Mouse (Mus musculus): Measurements from ENCODE around the gene Sod1. TPM values are rescaled to one million over a fixed set of nuclear protein-coding genes. Genes with fewer than 3 reads are reported as not detected.
"Not testable (repeated sequence)": the region's sequence is repeated elsewhere in the genome, so short reads cannot be mapped to it uniquely, and the experiment has no call there.

Gene Sod1
- polyA plus RNA-seq, 1 experiment from 2014 or later, result 1,024 TPM

DNA sequence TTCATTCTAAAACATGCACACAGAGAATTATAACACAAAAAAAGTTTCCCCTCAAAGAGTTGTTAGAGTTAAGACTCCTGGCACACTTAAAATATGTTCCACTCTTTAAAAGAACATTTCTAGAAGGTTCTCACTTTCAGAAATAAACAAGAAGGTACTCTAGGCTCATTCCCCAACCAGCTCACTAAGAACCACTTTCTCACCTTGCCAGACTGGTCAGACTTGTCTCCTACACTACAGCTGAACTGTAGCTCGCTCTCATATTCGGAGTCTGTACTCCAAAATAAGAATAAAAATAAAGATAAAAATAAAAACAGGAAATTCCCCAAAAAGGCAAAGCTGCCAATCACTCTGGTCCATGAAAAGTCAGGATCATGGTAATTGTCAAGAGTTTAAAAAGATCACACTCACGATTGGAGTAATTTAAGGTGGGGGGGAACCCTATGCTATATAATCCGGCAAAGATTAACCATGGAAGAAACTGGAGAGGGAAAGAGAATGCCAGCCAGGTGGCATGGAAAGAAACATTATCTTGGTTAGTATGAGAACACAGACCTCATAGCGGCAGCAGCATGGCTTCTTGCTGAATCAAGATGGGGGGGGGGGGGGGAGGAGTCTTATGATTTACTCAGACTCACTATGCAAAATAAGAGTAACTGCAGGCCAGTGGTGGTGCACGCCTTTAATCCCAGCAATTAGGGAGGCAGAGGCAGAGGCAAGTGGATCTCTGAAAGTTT lies 17.2 kb upstream of the Sod1 start:
- H3K4me1 ChIP-seq (ENCODE audit: control insufficient read depth, insufficient read depth, low read length), result no peaks in the 10 kb centered on the region
- H3K36me3 ChIP-seq (ENCODE audit: control insufficient read depth, insufficient read depth, low read length), result no peaks in the 10 kb centered on the region
- no peaks in the 10 kb centered on the region for H3K9me3 ChIP-seq (ENCODE audit: control insufficient read depth, low read length)
- no peak overlapping the region for H3K27ac ChIP-seq (ENCODE audit: low read depth, low read length)
- ATAC-seq (ENCODE audit: low read depth), result no peak
- H3K4me2 ChIP-seq (ENCODE audit: low read depth, low read length), result no peak overlapping the region
- 86% methylated on average over 6 of the region's 6 CpGs for WGBS
- H3K4me3 ChIP-seq (ENCODE audit: low read depth, low read length), result no peak overlapping the region
- H3K9ac ChIP-seq (replicated peaks; ENCODE audit: low read depth, low read length), result no peak overlapping the region
- H3K27me3 ChIP-seq (ENCODE audit: control insufficient read depth, insufficient read depth, low read length), result no peaks in the 10 kb centered on the region

DNA sequence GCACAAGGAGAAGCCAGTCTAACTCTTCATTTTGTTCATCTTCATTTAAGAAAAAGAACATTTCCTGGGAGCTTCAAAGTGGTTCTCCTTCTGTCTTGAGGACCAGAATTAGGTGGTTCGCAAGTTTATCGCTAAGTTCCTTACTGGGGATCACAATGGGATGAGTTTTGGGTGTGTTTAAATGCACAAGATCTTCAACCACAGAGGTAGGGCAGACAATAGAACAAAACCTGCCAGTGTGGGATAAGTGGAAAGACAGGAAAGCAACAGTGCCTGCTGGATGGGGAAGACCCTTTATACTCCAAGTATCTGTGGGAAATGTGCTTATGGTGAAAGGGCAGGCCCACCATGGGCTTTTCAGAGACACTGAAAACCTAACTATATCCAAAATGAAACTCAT lies 15.7 kb upstream of the Sod1 start:
- H3K27me3 ChIP-seq (ENCODE audit: control insufficient read depth, insufficient read depth, low read length), result no peaks in the 10 kb centered on the region
- no peaks in the 10 kb centered on the region for H3K4me1 ChIP-seq (ENCODE audit: control insufficient read depth, insufficient read depth, low read length)
- H3K4me2 ChIP-seq (ENCODE audit: low read depth, low read length), result no peak overlapping the region
- H3K9ac ChIP-seq (replicated peaks; ENCODE audit: low read depth, low read length), result no peak overlapping the region
- H3K27ac ChIP-seq (ENCODE audit: low read depth, low read length), result no peak overlapping the region
- no peaks in the 10 kb centered on the region for H3K36me3 ChIP-seq (ENCODE audit: control insufficient read depth, insufficient read depth, low read length)
- H3K4me3 ChIP-seq (ENCODE audit: low read depth, low read length), result no peak overlapping the region
- H3K9me3 ChIP-seq (ENCODE audit: control insufficient read depth, low read length), result no peaks in the 10 kb centered on the region
- over 99% methylated on average over 2 of the region's 2 CpGs for WGBS
- no peak for ATAC-seq (ENCODE audit: low read depth)

DNA sequence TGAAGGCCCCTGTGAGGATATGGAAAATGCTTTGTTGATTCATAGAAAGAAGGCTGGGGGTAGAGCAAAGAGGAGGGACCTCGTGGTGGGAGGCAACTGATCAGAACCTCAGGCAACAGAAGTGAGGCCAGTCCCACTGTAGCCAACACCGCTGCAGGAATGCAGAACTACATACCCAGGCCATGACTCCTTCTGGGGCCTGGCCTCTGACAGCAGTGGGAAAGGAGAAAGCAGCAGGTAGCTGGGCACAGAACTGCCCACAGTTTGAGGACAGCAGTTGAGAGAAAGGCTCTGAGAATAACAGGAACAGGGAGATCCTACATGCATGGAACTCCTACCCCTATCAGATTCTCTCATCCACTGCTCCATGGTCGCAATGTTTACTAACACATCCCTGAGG lies 11.6 kb upstream of the Sod1 start:
- no peak for ATAC-seq (ENCODE audit: low read depth)
- Histone ChIP-seq H3K9ac (replicated peaks; ENCODE audit: low read depth, low read length) (no peak overlapping the region), H3K4me3 (ENCODE audit: low read depth, low read length) (no peak overlapping the region), H3K4me2 (ENCODE audit: low read depth, low read length) (no peak overlapping the region), H3K4me1 (ENCODE audit: control insufficient read depth, insufficient read depth, low read length) (no peaks in the 10 kb centered on the region), H3K27ac (ENCODE audit: low read depth, low read length) (no peak overlapping the region), H3K27me3 (ENCODE audit: control insufficient read depth, insufficient read depth, low read length) (no peaks in the 10 kb centered on the region), H3K36me3 (ENCODE audit: control insufficient read depth, insufficient read depth, low read length) (no peaks in the 10 kb centered on the region), H3K9me3 (ENCODE audit: control insufficient read depth, low read length) (no peaks in the 10 kb centered on the region)
- 85% methylated on average over 3 of the region's 3 CpGs for WGBS

DNA sequence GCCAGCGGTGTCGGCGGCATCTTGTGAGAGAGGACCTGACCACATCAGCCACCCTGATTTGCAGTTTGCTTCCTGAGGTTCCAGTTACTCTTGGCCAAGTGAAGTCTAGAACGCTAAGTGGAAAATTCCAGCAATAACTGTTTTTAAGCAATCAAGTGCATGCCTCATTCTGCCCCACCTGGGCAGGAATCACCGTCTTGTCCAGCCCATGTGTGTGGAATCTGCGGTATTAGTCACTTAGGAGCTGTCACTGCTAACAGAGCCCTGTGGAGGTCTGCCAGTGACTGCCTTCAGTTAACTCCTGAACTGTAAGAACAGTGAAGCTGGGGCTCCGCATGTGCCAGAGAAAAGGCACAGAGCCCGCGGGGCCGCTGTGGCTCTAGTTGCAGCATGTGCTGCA lies 9.8 kb upstream of the Sod1 start:
- no peak overlapping the region for H3K9ac ChIP-seq (replicated peaks; ENCODE audit: low read depth, low read length)
- no peaks in the 10 kb centered on the region for H3K36me3 ChIP-seq (ENCODE audit: control insufficient read depth, insufficient read depth, low read length)
- no peaks in the 10 kb centered on the region for H3K9me3 ChIP-seq (ENCODE audit: control insufficient read depth, low read length)
- WGBS, result 86% methylated on average over 10 of the region's 10 CpGs
- no peak overlapping the region for H3K4me3 ChIP-seq (ENCODE audit: low read depth, low read length)
- no peak overlapping the region for H3K4me2 ChIP-seq (ENCODE audit: low read depth, low read length)
- no peak overlapping the region for H3K27ac ChIP-seq (ENCODE audit: low read depth, low read length)
- no peak for ATAC-seq (ENCODE audit: low read depth)
- H3K27me3 ChIP-seq (ENCODE audit: control insufficient read depth, insufficient read depth, low read length), result no peaks in the 10 kb centered on the region
- H3K4me1 ChIP-seq (ENCODE audit: control insufficient read depth, insufficient read depth, low read length), result no peaks in the 10 kb centered on the region

DNA sequence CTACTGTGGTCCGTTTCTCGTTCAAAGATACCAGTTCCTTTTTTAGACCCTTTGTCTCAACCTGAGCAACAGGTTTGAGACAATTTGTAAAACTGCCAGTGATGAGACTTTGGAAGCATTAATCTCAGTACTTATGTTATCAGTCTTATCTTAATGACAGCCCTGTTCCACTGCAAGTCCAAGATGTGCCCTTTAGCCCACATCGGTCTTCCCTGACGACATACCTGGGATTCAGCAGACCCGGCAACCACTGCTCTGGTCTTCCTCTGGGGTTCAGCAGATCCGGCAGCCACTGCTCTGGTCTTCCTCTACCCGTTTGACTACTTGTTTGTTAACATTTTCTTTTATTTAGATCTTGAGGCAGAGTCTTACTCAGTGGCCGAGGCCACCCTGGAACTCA lies 8.8 kb upstream of the Sod1 start:
- Histone ChIP-seq H3K27me3 (ENCODE audit: control insufficient read depth, insufficient read depth, low read length) (no peaks in the 10 kb centered on the region), H3K9me3 (ENCODE audit: control insufficient read depth, low read length) (no peaks in the 10 kb centered on the region), H3K4me2 (ENCODE audit: low read depth, low read length) (no peak overlapping the region), H3K9ac (replicated peaks; ENCODE audit: low read depth, low read length) (no peak overlapping the region), H3K36me3 (ENCODE audit: control insufficient read depth, insufficient read depth, low read length) (no peaks in the 10 kb centered on the region), H3K4me1 (ENCODE audit: control insufficient read depth, insufficient read depth, low read length) (no peaks in the 10 kb centered on the region), H3K4me3 (ENCODE audit: low read depth, low read length) (no peak overlapping the region), H3K27ac (ENCODE audit: low read depth, low read length) (no peak overlapping the region)
- 87% methylated on average over 8 of the region's 8 CpGs for WGBS
- ATAC-seq (ENCODE audit: low read depth), result no peak

DNA sequence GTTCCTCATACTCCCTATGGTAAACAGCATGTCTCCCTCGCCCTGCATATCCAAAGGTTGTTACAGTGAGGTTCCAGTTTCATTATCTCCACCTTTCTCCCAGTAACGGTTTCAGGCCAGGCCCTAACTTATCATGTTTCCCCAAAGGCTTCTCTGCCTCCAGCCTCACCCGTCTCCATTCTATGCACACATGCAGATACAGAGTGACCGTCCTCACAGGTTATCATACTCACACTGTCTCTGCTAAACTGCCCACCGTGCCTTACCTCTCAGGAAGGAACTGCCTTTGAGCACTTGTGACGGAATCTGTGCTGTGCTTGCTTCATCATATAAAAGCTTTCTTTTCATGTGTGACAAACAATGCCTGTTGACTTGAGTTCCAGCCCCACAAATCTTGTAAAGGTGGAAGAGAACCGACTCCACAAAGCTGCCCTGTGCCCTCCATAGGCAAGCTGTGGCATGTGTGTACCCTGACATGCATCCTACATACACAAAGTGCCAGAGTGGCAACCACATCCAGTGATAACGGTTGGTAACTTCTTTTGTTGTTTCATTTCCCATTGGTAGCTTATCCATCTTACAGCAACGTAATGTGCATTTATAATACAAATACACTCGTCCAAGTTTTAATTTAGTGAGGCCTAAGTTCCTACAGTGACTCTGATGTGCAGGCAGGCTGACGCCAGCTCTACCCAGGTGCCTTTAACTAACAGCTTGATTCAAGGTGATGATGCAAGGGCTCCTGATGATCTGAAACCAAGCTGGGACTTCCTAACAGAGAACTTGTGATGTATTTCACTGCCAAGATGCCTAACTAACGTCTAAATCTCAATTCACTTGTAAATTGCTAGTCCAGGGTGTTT lies 6.8 kb upstream of the Sod1 start:
- Histone ChIP-seq H3K27ac (ENCODE audit: low read depth, low read length) (no peak overlapping the region), H3K36me3 (ENCODE audit: control insufficient read depth, insufficient read depth, low read length) (no peaks in the 10 kb centered on the region), H3K4me3 (ENCODE audit: low read depth, low read length) (no peak overlapping the region), H3K9me3 (ENCODE audit: control insufficient read depth, low read length) (no peaks in the 10 kb centered on the region), H3K9ac (replicated peaks; ENCODE audit: low read depth, low read length) (no peak overlapping the region), H3K27me3 (ENCODE audit: control insufficient read depth, insufficient read depth, low read length) (no peaks in the 10 kb centered on the region), H3K4me2 (ENCODE audit: low read depth, low read length) (no peak overlapping the region), H3K4me1 (ENCODE audit: control insufficient read depth, insufficient read depth, low read length) (no peaks in the 10 kb centered on the region)
- WGBS, result 80% methylated on average over 12 of the region's 12 CpGs
- no peak for ATAC-seq (ENCODE audit: low read depth)

DNA sequence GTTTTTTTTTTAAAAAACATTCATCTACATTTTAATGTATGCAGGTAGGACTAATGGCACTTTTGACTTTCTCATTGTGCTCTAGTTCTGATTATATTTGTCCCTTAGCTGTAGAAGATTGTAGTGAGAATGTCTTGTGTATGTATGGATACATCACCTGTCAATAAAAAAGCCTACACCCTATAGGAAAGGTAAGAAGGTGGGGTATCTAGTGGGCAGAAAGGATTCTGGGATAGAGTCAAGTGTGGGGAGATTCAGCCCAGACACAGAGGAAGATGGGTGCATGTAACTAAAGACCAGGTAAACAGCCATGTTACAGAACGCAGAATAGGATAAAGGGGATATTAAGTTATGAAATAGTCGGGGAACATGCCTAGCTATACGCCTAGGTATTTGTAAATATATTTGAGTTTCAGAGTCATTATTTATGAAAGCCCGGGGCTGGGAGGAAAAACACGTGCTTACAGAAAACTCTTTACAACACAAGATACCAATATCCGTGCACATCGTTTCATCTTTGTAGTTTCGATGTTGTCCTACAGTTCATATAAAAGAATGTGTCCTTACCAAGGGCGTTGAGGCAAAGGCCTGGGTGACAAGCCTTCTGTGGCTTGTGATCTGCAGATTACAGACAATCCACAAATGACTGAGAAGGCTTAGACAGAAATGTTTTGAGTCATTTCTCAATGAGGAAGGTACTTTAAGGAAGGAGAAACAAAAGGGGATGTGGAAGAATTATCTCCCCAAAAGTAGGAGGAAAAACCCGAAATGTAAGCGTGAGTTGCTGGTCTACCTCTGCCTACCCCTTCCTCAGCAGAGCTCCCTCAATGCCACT lies 5.6 kb upstream of the Sod1 start:
- ATAC-seq (ENCODE audit: low read depth), result no peak
- Histone ChIP-seq H3K27me3 (ENCODE audit: control insufficient read depth, insufficient read depth, low read length) (no peaks in the 10 kb centered on the region), H3K9me3 (ENCODE audit: control insufficient read depth, low read length) (no peaks in the 10 kb centered on the region), H3K4me1 (ENCODE audit: control insufficient read depth, insufficient read depth, low read length) (no peaks in the 10 kb centered on the region), H3K9ac (replicated peaks; ENCODE audit: low read depth, low read length) (no peak overlapping the region), H3K27ac (ENCODE audit: low read depth, low read length) (no peak overlapping the region), H3K4me3 (ENCODE audit: low read depth, low read length) (no peak overlapping the region), H3K4me2 (ENCODE audit: low read depth, low read length) (no peak overlapping the region), H3K36me3 (ENCODE audit: control insufficient read depth, insufficient read depth, low read length) (no peaks in the 10 kb centered on the region)
- 96% methylated on average over 11 of the region's 11 CpGs for WGBS

DNA sequence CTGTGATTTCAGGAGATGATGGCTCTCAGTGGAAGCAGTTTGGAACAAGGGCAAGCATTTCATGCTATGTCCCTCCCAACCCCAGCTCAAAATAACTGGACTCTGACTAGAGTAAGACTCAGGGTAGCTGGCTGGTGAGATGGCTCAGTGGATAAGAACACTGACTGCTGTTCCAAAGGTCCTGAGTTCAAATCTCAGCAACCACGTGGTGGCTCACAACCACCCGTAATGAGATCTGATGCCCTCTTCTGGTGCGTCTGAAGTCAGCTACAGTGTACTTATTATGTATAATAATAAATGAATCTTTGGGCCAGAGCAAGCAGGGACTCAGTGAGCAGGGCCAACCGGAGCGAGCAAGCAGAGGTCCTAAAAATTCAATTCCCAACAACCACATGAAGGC lies 4.7 kb upstream of the Sod1 start:
- ATAC-seq (ENCODE audit: low read depth); H3K4me2 ChIP-seq (ENCODE audit: low read depth, low read length); H3K27me3 ChIP-seq (ENCODE audit: control insufficient read depth, insufficient read depth, low read length); H3K36me3 ChIP-seq (ENCODE audit: control insufficient read depth, insufficient read depth, low read length); H3K9me3 ChIP-seq (ENCODE audit: control insufficient read depth, low read length); H3K9ac ChIP-seq (replicated peaks; ENCODE audit: low read depth, low read length); H3K4me3 ChIP-seq (ENCODE audit: low read depth, low read length); H3K27ac ChIP-seq (ENCODE audit: low read depth, low read length); H3K4me1 ChIP-seq (ENCODE audit: control insufficient read depth, insufficient read depth, low read length): not testable (repeated sequence)
- WGBS, result 89% methylated on average over 5 of the region's 5 CpGs

DNA sequence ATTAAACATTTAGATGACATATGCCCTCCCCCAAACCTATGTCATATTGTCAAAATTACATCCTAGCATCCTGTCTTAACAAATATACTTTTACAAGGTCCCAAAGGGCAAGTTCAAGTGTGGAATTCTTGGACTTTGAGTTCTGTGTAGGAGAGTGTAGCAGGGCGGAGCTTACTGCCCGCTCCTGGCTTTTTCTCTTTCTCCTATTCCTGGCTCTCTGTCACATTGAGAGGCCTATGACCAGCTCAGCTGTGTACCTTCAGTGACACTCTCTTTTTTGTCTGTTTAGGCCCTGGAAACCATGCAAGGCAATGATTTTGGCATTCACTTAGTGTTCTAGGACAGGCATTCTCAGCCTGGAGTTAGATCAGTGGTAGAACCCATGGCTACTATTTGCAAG lies 4.1 kb upstream of the Sod1 start:
- Histone ChIP-seq H3K4me2 (ENCODE audit: low read depth, low read length) (no peak overlapping the region), H3K27me3 (ENCODE audit: control insufficient read depth, insufficient read depth, low read length) (no peaks in the 10 kb centered on the region), H3K9me3 (ENCODE audit: control insufficient read depth, low read length) (no peaks in the 10 kb centered on the region), H3K4me1 (ENCODE audit: control insufficient read depth, insufficient read depth, low read length) (no peaks in the 10 kb centered on the region), H3K9ac (replicated peaks; ENCODE audit: low read depth, low read length) (no peak overlapping the region), H3K4me3 (ENCODE audit: low read depth, low read length) (no peak overlapping the region), H3K36me3 (ENCODE audit: control insufficient read depth, insufficient read depth, low read length) (no peaks in the 10 kb centered on the region), H3K27ac (ENCODE audit: low read depth, low read length) (no peak overlapping the region)
- 87% methylated on average over 2 of the region's 2 CpGs for WGBS
- no peak for ATAC-seq (ENCODE audit: low read depth)

All from neural tube, embryonic 14.5 days (tissue).